Mouse (Mus musculus): Measurements from ENCODE around the gene Krt14. TPM values are rescaled to one million over a fixed set of nuclear protein-coding genes. Genes with fewer than 3 reads are reported as not detected.
"Not testable (repeated sequence)": the region's sequence is repeated elsewhere in the genome, so short reads cannot be mapped to it uniquely, and the experiment has no call there.

The Krt14 gene
- total RNA-seq (2021) = not detected
- long read RNA-seq, experiment 1 = 0 reads
- long read RNA-seq, experiment 2 = 0 reads

DNA sequence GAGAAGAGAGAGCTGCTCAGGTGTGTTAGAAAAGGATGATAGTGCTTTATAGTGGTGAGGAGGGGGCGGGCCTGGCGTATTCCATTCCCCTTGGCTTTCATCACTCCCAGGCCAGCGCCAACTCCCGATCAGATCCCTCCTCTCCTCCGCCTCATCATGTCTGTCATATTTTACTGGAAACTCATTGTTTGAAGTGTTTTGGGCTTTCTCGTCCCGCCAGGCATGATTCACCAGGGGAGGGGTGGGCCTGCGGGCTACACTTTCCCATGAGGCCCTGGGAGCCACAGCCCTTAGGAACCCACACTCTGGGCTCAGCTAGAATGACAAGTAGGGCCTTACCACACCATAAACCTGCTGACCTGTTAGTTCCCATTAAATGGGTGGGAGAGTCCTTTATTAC is at the start of gene Krt14:
Krt14 (minus strand) TSS at position 51 of the 400 bp plus-strand sequence.
- TF ChIP-seq CTCF (IDR thresholded peaks at IDR 0.05) = no peak
- Histone ChIP-seq H3K27ac (no peak within 1 kb of the TSS), H3K4me3 (no peak within 1 kb of the TSS)
- DNase-seq (ENCODE audit: extremely low spot score in 1 of 2, low spot score in 2 of 2) = no peak
- intact Hi-C loops (cut with DNase I) = no loop called here

DNA sequence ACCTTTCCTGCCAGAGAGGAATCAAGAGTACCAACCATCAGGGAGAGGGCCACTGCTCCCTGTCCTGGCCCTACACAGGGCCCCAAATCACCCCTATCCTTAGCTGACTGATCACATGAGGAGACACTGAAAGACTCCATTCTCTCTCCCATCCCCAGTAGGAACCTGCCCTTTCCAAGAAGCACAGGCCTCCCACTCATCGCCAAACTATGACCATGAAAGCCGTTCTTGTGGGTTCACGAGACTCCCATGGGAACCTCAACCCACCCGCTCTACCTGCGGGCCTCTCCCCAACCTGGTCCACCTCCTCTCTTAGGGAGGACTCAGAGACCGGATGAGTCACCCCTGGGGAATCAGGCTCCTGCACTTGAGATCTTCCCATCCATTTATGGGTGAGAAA is 48.2 kb upstream of the Krt14 start:
- no peak for DNase-seq (ENCODE audit: extremely low spot score in 1 of 2, low spot score in 2 of 2)

DNA sequence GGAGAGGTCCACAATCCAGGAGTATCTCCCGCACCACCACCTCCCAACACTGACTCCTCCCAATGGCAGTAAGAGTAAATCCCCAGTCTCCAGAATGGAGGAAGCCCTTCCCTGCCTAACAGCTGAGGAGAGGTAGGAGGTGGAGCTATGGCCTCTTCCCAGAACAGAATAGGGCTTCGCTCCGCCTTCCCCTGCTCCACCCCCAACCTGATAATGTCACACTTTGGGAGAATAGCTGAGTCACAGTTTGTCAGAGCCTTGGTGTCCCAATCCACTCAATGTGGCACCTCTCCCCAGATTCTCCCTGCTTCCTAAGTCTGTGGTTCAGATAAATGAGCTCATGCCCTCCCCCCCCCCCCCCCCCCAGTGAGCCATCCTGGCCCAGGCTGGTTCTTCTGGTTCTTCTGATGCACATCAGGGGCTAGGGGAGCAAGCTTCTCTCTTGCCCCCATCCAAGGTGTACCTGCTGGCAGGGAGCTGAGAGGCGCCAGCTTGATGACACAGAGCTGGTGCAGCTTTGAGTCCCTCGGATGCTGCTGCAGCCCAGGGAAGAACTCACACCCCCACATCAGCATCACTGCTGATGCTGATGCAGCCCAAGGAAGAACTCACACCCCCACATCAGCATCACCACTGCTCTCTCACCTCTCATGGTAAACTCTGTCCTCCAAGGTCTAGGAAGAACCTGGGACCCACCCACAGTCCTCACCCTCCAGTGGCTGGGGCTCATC is 47.2 kb upstream of the Krt14 start:
- no peak overlapping the region for H3K4me3 ChIP-seq
- DNase-seq (ENCODE audit: extremely low spot score in 1 of 2, low spot score in 2 of 2) = no peak
- intact Hi-C loops (cut with DNase I) = no loop called here
- TF ChIP-seq CTCF (IDR thresholded peaks at IDR 0.05) = no peak
- no peak overlapping the region for H3K27ac ChIP-seq

More for the DNA sequence above, 48.2 kb upstream of the Krt14 start:
- no peak overlapping the region for H3K4me3 ChIP-seq
- H3K27ac ChIP-seq = no peak overlapping the region
- no peak for TF ChIP-seq CTCF (IDR thresholded peaks at IDR 0.05)
- intact Hi-C loops (cut with DNase I) = no loop called here

DNA sequence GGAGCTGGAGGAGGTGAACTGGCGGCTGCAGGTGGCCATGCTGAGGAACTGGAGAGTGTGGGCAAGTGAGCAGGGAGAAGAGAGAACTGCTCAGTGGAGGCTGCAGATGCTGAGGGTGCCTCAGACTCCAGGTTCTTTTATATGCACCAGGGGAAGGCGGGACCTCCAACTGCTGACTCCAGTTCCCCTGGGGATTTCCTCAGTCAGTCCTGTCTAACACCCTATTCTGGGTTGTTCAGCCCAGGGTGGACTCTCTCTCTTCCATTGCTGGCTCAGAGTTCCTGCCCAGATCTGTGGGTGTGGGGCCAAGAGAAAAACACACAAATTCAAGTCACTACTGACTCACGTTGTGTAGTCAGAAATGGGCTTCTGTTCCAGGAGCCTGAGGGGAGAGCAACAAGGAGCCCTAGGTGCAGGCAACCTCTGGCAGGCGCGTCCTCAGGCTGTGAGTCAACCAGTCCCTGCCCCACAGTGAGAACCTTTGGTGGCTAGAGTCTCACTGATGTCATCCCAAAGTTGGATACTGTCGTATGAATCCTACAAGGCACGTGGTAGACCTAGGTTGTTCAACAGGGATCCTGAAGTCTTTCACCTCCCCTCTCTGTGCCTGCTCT is 41.6 kb upstream of the Krt14 start, which contains the start of gene Krt16:
Krt16 (minus strand) TSS at position 51 of the 614 bp plus-strand sequence.
- intact Hi-C loops (cut with DNase I) = no loop called here
- DNase-seq (ENCODE audit: extremely low spot score in 1 of 2, low spot score in 2 of 2) = no peak
- H3K27ac ChIP-seq = no peak within 1 kb of the TSS
- no peak for TF ChIP-seq CTCF (IDR thresholded peaks at IDR 0.05)
- H3K4me3 ChIP-seq = no peak within 1 kb of the TSS

DNA sequence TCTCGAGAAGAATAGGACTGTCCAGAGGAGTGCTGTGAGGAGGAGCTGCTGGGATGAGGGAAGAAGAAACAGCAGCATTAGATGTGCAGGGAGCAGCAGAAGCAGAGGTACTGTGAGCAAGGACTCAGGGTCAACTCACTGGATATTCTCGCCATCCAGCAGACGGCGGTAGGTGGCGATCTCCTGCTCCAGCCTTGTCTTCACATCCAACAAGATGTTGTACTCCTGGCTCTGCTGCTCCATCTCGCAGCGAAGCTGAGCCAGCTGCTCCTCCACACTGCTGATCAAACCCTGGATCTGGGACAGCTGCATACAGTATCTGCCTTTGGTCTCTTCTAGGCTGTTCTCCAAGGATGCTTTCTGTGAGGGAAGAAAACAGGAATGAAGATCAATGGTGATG is 39.1 kb upstream of the Krt14 start:
- H3K4me3 ChIP-seq; intact Hi-C loops (cut with DNase I); H3K27ac ChIP-seq; DNase-seq (ENCODE audit: extremely low spot score in 1 of 2, low spot score in 2 of 2): not testable (repeated sequence)

DNA sequence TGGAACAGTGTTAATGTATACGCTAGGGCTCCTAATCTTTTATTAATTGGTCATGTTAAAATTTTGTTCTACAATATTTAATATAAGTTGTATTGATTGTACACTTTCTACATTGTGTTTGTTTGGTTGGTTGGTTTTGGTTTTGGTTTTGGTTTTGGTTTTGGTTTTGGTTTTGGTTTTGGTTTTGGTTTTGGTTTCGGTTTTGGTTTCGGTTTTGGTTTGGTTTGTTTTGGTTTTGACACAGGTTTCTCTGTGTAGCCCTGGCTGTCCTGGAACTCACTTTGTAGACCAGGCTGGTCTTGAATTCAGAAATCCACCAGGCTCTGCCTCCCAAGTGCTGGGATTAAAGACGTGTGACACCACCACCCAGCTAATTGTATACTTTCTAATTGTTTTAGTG is 32.9 kb upstream of the Krt14 start:
- intact Hi-C loops (cut with DNase I); DNase-seq (ENCODE audit: extremely low spot score in 1 of 2, low spot score in 2 of 2); H3K27ac ChIP-seq; H3K4me3 ChIP-seq: not testable (repeated sequence)

DNA sequence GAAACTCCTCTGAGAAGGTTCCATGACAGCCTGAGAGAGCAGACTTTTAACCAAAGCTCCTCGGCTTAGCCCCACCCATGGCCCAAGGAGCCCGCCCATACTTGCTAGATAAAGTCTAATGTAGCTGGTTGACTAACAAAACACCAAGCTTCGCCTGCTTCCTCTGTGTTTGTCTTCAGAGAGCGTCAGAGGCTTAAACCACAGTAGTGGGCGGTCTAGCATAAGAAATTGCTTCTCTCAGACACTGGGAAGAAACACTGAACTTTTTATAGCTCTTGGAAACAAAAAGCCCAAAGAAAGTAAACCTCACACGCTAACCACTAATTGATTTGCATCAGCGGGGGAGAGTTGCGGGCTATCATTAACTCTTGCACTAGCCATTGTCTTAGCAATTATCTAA is 14.4 kb upstream of the Krt14 start:
- Histone ChIP-seq H3K27ac (no peak overlapping the region), H3K4me3 (no peak overlapping the region)
- intact Hi-C loops (cut with DNase I) = no loop called here
- DNase-seq (ENCODE audit: extremely low spot score in 1 of 2, low spot score in 2 of 2) = no peak
- no peak for TF ChIP-seq CTCF (IDR thresholded peaks at IDR 0.05)

DNA sequence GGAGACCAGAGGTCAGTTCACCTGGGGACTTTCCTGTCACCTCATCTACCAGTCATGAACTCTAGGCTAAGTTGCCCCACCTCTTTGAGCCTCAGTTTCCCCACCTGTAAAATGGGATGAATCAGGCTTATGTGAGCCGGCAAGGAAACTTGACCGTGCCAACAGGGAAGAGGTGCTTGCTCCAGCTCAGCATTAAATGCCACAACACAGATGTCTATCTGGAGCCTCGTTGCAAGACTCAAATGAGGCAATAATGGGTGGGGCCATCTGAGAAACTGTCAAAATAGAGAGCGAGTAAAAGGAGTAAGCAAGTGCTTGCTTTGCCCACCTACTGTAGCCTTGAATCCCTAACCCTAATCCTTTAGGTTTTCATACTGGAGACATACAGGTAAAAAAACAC is 12.0 kb upstream of the Krt14 start:
- no peak overlapping the region for H3K4me3 ChIP-seq
- H3K27ac ChIP-seq = no peak overlapping the region
- no peak for DNase-seq (ENCODE audit: extremely low spot score in 1 of 2, low spot score in 2 of 2)
- no peak for TF ChIP-seq CTCF (IDR thresholded peaks at IDR 0.05)
- intact Hi-C loops (cut with DNase I) = no loop called here

DNA sequence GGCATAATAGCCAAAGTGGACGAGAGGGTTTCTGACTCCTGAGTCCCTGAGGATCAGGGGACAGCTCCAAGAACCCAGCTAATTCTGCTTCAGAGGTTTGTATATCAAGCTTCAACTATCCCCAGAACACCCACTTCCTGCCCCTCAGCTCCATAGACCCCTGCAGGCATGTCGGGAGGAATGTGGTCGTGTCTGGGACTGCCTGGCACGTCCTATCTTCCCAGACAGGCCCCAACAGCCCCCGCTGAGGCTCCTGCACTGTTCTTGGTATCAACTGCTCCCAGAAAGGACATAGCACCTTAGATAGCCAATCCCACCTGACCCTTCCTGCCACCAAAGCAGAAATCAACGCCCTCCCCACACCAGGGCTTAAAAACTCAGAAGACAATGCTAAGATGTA is 1.2 kb upstream of the Krt14 start:
- H3K4me3 ChIP-seq = no peak overlapping the region
- TF ChIP-seq CTCF (IDR thresholded peaks at IDR 0.05) = no peak
- intact Hi-C loops (cut with DNase I) = no loop called here
- H3K27ac ChIP-seq = no peak overlapping the region
- DNase-seq (ENCODE audit: extremely low spot score in 1 of 2, low spot score in 2 of 2) = no peak

DNA sequence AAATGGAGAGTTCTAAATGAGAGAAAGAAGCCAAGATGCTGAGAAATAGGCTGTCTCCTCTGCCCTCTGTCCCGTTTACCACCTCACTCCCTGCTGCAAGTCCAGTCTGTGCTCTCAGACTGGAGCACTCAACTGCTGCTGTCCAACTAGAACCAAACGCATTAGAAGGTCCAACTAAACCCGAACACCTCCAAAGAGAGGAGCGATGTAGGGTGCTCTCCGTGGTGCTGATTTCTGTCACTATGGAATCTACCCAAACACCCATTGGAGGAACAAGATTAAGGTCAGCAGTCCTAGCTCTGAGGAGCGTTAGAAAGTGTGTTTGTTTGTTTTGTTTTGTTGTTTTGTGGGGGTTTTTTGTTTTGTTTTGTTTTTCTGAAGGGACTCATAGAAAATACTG is 3.9 kb downstream of the Krt14 start:
- no peak overlapping the region for H3K27ac ChIP-seq
- DNase-seq (ENCODE audit: extremely low spot score in 1 of 2, low spot score in 2 of 2) = no peak
- intact Hi-C loops (cut with DNase I) = loop anchor here (5.0 kb wide), 1 partner anchor 94 kb away; no protein-coding TSS in a partner anchor
- no peak for TF ChIP-seq CTCF (IDR thresholded peaks at IDR 0.05)
- no peak overlapping the region for H3K4me3 ChIP-seq

DNA sequence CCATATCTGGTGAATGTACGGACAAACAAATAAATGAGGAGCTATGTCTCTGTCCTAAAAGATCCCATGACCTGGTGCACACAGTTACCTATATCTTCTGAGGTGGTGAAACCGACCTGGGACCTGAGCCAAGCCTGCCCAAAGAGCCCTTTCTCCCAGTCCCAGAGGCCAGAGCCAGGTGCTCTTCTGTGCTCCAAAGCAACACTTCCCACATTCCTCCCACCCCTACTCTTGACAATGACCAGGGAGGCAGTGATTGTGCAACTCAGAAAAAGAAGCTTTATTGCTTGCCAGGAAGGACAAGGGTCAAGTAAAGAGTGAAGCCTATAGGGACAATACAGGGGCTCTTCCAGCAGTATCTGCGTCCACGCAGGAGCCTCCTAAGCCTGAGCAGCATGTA is 4.4 kb downstream of the Krt14 start:
- no peak for TF ChIP-seq CTCF (IDR thresholded peaks at IDR 0.05)
- no peak for DNase-seq (ENCODE audit: extremely low spot score in 1 of 2, low spot score in 2 of 2)
- intact Hi-C loops (cut with DNase I) = loop anchor here (5.0 kb wide), 1 partner anchor 94 kb away; no protein-coding TSS in a partner anchor
- Histone ChIP-seq H3K4me3 (no peak overlapping the region), H3K27ac (no peak overlapping the region)

DNA sequence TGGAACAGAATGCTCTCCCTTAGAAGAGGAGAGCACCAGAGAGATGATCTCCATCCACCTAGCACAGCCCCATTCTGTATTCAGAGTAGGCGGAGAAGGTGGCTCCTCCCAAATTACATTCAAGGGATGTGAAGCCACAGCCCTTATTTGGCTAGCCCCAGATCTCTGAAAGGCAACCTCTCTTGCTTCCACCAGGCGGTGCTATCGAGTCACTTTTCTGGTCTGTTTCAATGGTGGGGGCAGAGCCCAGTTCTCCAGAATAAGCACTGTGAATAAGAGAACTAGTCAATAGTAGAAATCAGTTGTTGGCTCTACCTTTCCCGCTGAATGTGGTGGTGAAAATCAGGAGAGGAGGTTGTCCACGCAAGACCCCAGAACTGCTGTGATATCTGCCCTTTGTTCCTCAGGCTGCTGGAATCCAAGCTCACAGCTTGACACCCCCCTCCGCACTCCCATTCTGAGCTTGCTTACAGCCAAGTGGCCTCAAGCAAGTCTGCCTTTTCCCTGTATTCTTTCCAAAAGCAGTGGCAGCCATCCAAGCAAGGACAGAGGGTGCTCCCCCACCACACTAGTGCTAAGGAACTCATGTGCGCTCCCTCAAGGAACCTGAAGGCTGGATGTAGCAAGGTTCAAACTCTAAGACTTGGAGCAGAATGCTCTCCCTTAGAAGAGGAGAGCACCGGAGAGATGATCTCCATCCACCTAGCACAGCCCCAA is 7.1 kb downstream of the Krt14 start:
- Histone ChIP-seq H3K27ac (no peak overlapping the region), H3K4me3 (no peak overlapping the region)
- intact Hi-C loops (cut with DNase I) = loop anchor here (1.0 to 5.0 kb wide), 2 partner anchors 82 to 97 kb away; no protein-coding TSS in a partner anchor
- TF ChIP-seq CTCF (IDR thresholded peaks at IDR 0.05) = peak; percentile 65
- DNase-seq (ENCODE audit: extremely low spot score in 1 of 2, low spot score in 2 of 2) = peak in 1 of 2 experiments; percentile 53
